Mouse (Mus musculus): Measurements from ENCODE around the gene Exosc1.

DNA sequence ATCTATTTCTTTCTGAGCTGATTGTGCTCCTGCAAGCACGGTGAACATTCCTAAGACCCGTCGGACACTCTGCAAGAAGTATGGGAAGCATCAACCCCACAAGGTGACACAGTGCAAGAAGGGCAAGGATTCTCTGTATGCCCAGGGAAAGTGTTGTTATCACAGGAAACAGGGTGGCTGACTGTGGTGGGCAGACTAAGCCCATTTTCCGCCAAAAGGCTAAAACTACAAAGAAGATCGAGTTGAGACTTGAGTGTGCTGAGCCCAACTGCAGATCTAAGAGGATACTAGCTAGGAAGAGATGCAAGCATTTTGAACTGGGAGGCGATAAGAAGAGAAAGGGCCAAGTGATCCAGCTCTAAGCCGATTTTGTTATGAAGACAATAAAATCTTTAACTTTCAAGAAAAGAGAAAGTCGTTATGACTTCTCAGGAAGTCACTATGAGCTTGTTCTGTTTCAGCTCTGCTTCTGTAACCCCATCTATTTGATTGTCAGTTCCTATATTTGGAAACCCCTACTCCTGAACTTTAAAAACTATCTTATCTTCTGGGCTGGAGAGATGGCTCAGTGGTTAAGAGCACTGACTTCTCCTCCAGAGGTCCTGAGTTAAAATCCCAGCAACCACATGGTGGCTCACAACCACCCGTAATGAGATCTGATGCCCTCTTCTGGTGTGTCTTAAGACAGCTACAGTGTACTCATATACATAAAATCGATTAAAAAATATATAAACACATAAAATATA lies 30.2 kb downstream of the Exosc1 start:
- TF ChIP-seq CTCF (IDR thresholded peaks at IDR 0.05; ENCODE audit: low read depth, low read length) (no peak), POLR2A (IDR thresholded peaks at IDR 0.05; ENCODE audit: insufficient read depth, low read length) (no peak)

Measured in ES-Bruce4 (cell line).